Mouse (Mus musculus) embryo, embryonic 11 days (tissue): ENCODE data around the gene Hexim1.

Source experiments
- DNase-seq: peaks from one replicate; pipeline ENCODE4 v3.0.0-alpha.2; 2015

The Hexim1 gene

DNA sequence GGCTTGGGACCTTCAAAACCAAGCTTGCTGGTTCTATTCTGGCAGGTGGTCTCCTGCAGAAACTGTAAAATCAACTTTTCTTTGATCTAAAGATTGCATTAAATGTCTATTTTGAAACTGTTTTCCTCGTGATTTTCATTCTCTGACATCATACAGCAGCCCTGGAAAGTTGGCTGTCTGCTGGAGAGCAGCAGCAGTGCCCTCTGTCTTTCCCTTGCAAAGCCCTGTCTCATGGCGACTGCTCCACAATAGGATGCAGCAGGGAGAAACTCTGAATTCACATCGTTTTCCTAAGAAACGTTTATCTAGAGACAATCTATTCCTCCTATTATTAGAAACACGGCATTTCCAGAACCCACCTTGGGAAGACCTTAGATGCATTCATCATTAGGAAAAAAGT, 3.6 kb downstream of the Hexim1 start:
- no peak for DNase-seq

DNA sequence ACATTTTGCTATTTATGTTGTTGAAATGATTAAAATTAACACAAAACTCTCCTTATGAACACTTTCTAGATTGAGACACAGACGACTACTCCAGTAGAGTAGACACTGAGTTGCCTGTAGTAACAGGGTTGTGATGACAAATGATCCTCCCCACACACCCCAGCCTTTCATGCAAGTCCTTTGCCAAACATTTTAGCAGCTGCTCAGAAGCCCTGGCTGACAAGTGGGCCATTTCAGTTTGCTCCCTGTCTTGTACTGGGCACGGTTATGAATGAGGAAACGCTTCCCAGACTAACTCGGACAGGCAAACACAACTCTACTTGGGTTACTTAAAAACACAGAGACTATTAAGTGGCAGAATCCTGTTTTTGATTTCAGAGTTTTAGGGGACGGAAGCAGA, 4.3 kb downstream of the Hexim1 start:
- no peak for DNase-seq

DNA sequence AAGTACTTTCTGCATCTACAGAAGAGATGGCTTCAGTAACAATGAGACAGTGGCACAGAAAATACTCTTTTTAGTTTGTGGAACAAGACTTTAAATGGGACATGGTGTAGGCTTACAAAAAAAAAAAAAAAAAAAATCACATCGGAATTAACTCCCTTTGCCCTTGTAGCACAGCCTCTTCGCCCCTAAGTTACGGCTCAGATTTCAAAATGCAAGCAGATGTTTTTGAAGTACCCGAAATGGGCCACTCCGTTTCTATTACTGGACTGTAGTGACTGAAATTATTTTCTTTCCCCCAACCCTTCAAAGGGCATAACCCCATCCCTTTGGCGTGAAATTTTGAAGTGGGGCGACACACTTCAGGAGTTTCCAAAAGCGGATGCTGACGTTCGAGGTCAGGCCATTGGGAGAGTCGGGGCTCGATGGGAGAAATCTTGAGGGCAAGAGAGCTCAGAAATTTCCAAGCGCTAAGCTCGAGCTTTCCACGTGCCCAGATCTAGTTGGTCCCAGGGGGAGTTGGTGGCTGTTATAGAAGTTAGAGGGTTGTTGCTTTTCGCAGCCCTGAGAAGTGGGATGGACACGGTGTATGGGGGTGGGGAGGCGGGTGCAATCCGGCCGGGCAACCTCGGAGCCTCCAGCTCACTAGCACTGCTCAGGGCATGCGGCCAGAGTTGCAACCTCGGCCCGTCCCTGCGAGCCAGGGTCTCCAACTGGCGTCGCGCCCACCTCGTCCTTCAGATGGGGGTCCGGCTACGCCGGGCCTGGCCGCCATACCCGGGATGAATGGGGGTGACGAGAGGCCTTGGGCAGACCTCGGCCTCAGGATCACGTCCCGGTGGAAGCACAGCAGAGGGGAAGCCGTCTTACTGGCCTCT, 15.9 kb downstream of the Hexim1 start, which contains the start of gene Hexim2:
Hexim2 (plus strand) TSS at position 729 of the 875 bp plus-strand sequence.
- DNase-seq = peak; percentile 74

DNA sequence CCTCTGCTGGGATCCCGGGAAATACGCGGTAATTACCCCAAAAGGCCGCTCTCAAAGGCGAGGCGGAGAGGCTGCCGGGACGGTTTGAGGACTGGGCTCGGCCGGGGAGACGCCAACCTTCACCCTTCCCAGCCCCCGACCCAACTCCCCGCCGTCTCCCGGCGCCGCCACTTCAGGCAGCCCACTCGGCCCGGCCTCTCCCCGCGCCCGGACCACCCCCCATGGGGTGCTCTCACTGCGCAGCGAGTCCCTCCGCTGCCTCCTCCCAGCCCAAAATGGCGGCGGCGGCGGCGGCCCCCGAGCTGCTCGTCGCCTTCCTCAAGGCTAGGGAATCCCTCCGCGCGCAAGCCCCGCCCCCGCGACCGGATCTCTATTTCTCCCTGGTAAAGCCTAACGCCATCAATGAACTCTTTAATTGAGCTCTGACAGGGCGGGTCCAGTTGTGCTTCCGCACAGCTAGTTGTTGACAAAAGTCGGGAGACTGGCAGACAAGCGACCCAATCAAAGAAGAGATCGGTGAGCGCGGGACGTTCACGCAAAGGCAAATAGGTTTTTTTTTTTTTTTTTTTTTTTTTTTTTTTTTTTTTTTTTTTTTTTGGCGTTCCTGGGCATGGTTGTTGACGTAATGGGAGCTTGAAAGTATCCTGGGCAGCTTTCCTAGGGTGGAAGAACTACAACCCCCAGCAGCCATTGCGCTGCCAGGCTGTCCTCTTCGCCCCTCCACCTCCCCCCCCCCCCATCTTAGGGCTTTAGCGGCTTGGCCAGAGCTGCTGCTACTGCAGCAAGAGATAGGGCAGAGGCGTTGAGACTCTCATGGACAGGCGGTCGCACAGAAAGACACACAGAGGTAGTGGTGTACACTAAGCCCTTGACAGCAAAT, 16.8 kb downstream of the Hexim1 start:
- peak; percentile 99 for DNase-seq

DNA sequence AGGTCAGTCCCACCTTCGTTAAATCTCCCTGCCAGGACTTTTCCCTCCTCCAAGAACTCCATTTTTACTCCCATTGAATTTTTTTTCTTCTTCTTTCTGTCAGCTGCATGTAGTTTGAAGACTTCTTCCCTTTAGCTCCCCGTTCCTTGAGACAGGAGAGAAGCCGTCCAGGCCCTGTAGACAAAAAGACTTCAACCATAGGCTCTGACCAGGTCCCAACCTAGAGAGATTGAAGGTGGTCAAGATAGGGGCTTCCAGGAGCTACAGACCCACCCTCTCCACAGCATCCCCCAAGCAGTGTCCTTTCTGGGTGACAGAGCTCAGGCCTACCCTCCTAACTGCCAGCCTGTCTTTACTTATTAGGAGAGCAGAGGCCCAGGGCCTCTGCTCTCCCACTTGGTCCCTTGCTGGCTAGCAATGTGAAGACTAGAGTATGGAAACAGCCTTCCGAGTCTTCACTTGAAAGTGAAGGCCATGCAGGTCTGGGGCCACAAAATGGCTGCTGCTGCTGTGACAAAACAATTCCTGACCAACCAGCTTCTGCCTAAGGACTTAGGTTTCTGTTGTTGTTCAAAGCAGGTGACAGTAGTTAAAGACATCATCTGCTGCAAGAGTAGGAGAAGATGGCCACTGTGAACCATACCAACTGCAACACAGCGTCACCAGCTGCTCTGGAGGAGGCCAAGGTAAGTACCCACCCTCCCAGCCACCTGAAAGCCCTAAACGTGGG, 17.6 kb downstream of the Hexim1 start:
- no peak for DNase-seq

DNA sequence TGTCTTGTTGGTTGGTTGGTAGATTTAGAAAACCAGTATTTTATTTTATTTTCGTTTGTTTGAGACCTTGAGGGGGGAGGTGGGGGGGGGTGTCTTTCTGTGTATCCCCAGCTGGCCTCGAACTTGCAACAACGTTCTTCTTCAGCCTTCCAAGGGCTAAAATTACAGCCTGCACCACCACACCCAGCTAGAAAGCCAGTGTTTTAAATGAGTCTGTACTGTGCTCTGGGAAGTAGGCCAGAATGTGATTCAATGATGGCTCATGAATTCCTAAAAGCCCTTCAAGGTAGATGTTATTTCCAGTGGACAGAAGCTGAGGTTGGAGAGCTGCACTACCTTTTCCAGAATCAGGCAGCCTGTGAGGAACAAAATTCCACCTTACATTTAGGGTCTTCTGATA, 18.2 kb downstream of the Hexim1 start:
- no peak for DNase-seq

DNA sequence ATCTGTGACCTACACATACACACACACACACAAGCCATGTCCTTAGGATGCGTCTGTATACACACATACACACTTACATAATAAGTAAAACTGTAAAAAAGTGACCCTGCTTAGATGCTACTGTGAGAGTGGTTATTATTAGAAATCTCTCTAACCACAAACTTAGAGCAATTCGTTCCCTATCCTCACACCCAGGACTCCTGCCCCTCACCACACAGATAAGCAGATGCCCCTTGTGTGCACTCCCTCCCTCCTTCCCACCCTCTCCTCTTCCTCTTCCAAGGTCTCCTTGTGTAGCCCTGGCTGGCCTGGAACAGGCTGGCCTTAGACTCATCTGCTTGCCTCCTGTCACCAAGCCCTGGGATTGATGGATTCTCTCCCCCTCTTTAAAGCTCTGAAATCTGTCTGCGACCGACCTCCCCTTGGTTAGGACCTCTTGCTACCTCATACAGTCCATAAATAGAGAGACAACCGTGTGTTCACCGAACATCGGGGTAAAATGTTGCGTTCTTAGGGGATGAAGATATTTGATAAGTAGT, 20.1 kb downstream of the Hexim1 start:
- no peak for DNase-seq

DNA sequence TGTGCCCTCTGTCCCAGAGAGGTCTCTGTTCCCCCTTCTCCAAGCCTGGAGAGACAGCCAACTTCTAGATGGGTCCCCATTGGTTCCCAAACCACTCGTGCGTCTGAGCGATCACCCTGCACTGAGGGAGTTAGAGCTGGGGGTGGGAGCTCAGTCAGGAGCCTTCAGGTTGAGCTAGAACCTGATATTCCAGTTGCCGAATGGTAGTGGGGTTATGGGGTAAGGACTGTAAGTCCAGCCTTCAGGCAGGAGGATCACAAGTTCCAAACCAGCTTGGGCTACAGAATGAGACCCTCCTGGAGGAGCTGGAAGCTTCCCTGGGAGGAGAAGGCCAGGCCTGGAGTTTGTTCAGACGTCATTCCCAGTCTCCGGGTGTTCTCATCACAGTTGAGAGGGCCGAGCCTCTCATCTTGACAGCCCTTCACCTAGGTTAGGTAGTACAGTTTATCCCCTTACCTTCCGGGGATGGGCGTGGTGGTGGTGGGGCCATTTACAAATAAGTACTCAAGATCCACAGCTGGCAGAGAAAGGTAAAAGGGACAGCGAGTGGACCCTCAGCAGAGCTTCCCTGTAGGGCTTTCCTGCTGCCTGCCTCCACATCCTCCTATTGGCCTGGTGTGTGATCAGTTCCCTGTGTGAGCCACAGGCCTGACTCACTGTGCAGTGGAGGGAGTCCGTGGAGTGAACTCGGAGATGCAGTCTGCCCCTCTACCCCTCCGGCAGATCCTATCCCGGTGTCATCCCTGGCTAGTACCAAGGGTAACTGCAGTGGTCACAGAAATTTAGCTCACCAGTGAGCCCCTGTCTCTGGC, 24.1 kb downstream of the Hexim1 start:
- no peak for DNase-seq

DNA sequence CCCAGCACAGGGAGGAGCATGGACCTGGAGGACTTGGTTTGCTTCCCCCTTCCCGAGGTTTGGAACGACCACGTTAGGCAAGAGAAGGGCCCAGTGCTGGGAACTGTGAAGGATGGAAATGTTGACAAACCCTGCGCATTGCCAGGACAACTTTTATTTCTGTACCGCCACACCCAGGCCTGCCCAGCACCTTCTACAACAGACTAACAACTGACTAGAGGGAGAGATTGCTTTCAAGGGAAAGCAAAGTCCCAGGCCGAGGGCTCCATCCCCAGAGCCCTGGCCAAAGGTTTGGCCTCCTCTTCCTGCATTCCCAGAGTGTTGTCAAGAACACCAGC, 24.7 kb downstream of the Hexim1 start:
- DNase-seq = no peak

DNA sequence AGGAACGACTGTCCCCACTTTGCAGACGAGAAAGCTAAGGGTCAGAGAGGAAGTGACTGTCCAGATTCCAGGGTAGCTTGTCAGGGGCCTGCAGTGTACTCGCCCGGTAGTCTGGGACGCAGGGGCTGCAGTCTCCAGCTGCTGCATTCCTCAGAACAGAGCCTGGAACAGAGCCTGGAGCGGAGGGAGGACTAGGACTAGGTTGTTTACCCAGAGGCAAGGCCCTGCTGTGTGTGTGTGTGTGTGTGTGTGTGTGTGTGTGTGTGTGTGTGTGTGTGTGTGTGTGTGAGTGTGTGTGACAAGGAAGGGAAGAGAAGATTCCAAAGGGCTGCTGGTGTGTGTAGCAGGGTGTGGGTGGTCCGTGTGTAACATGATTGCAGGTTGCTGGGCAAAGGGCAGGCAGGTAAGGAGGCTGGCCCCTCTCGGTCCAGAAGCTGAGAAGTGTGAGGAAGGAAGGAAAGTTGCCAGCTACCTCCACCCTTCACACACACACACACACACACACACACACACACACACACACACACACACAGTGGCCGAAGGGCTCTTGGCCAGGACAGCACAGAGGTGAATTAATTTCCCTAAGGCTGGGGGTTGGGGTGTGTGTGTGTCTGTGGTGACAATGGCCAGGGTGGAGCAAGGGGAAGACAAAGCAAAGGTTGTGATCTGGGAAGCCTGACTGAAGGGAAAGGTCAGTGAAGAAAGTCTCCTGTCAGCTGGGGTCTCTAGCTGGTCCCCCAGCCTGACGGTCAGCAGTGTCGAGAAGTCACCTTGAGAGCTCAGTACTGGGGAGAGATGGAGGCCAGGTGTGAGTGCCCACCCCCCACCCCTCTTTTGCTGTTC, 25.3 kb downstream of the Hexim1 start:
- no peak for DNase-seq

DNA sequence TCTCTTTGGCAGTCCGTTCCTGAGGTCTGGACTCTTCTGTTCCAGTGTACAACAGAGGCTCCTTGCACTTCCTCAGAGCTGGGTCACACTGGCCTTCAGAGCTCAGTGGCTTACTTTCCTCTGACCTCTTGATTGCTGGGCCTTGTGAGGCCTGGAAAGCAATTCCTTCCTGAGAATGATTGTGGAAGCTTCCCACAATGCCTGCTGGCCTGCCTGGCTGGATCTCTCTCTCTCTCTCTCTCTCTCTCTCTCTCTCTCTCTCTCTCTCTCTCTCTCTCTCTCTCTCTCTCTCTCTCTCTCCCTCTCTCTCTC, 25.9 kb downstream of the Hexim1 start:
- DNase-seq = no peak

DNA sequence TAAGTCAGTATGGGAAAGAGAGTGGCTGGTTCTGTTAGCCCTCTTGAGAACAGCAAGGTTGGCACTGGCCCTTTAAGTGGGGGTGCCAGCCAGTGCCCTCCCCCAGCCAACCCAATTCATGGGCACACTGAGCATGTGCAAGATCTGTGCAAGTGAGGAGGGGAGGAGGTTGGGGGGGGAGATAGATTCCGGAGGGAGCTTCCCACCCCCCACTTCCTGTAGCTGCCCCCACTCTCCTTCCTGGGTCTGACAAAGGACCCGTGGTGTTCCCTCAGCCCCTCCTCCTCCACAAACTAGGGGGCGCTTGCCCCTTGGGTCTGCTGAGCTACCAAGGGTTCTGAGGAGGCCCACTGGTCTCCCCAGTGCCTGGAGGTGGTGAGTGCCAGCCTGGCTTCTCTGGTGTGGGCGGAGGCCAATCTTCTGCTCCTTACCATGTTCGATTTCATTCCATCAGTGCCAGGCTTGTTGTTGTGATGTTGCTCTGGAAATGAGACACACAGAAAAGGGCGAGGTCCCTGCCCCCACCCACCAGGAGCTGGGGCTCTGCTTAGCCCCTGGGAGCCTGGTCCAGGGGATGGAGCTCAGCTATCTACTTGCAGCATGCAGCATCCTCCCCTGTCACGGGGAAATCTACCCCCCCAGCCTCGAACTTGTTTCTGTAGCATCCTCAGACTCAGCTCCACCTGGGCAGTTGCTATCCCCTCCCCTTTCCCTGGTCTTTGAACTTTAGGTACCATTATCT, 26.6 kb downstream of the Hexim1 start:
- DNase-seq = peak; percentile 64

DNA sequence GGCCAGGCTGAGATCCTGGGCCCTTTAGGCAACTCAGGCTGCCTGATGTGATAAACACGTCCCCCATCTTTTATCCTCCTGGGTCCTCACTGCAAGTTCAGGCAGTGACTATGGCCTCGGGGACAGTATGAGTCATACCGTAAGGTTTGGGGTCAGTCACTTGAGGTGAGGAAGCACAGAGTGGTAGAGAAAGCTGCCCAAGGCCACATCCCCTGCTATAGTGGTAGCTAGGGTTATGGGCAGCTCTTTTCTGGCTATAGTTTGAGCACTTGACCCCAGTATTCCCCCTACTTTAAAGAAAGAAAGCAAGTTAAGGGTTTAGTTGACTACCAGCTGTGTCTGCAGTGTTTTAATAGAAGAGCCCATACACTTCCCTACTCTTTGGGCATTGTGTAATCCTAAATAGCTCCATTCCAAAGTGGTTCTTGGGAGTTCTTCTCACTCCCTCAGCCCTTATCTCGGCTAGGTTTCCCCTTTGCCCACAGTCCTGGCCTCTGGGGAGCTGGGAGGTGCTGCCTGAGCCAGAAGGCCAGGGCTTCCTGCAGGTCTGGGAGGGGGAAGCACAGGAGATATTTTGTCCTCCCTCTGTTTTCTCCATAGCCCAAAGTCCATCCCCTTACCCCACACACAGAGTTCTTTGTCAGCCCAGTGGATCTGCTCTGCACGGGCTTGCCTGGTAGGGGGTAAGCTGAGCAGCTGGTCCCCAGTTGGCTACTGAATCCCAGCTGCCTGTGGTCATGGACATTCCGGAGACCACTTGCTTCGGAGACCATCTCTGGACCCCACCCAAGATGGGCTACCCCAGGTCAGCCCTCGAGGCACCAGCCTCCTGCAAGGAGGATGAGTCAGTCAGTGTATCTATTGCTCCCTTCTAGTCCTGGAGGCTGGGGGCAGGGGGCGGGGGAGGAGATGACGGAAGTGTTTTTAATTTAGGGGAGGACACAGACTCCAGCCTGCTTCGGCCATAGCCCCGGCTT, 28.6 kb downstream of the Hexim1 start:
- DNase-seq = no peak

DNA sequence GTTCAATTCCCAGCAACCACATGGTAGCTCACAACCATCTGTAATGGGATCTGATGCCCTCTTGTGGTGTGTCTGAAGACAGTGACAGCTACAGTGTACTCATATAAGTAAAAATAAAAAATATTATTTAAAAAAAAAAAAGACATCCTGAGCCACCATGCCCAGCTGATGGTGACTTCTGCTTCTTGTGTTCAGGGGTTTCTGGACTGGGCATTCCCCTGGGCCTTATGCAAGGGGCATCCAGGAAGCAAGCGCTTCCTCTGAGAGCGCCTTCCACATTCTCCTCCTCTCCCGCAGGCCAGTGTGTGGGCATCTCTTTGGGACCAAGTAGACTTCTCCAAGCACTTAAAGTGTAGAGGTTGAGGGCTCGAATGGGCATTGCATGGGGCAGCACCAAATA, 30.4 kb downstream of the Hexim1 start:
- DNase-seq = no peak

DNA sequence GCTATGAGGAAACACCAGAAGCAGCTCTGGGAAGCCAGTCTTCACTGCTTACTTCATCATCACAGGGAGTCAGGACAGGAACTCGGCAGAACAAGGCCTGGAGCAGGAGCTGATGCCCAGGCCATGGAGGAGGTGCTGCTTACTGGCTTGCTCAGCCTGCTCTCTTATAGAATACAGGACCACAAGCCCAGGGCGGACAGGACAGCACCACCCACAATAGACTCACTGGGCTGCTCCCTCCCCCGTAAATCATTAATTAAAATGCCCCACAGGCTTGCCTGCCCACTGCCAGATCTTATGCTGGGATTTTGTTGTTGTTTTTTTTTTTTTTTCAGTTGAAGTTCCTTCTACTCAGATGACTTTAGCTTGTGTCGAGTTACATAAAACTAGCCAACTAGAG, 31.7 kb downstream of the Hexim1 start:
- no peak for DNase-seq

DNA sequence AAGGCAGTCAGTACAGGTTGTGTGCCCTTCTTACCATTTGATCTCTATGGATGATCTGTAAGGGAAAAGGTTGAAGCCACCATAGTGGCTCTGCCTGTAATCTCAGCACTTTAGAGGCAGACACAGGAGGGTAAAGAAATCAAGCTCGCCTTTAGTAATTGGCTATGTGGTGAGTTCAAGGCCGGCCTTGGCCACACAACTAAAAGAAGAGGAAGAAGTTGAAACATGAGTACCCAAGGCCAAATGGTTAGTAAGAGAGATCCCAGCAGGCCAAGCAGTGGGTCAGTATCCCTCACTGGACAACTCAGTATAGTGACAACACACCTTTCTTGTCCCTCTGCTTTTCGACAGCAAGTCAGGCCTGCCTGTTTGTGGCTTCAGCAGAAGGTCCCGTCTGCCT, 33.7 kb downstream of the Hexim1 start:
- no peak for DNase-seq

DNA sequence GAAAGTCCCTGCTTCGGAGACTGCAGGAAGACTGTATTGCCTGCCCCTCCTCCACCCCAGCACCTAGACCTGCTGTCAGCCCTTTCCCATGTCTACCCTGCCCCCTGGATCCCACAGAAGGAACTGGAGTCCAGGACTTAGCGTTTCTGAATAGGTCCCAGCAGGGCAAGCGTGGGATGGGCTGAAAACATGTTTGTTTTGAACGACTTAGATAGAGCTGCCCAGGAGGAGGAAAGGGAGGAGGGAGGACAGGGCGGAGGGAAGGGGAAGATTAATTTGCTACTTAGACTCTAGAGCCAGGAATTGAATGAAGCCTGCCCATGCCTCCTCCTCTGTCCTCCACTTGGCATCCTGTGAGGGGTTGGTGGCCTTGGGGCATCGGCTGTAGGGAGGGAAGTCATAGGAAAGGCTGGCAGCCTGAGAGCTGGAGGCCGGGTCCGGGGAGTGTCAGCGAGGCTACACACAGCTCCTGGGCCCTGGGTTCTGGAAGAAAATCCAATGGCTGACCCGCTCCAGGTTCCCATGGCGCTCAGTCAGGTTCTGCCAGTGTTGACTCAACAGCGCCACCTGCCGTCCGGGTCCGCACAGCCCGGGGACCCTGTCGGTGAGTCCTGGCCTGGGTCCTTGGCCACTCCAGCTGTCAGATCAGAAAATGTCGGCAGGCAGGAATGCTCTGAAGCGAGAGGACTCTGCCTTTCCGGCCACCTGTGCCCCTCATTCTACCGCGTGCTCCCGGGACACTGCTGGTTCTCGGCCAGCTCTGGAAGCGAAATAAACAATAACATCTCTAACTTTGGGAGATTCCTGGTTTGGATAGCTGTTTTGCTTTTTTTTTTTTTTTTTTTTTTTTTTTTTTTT, 42.8 kb downstream of the Hexim1 start:
- DNase-seq = peak; percentile 92

DNA sequence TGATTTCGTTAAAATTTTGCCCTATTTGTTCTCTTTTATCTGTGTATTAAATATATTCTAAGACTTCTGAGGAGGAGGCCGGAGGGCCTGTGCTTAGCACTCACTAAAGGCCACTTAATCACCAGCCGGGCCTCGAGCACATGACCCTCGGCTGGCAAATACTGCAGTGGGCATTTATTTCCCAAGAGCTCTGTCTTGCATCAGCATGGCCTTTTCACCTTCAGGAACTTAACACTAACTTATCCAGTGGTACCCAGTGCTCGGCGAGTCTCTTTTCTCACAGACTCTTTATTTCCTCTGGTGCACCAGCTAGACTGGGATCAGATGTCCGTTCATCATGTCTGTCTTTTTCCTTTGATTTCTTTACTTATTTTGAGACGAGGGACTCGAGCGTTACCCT, 44.7 kb downstream of the Hexim1 start:
- DNase-seq = no peak
